Mouse (Mus musculus) urinary bladder, postnatal 25 days (tissue): Measurements from ENCODE around the gene Fezf2.

Experiments used
- DNase-seq: peaks from one replicate; pipeline ENCODE4 v3.0.0; 2022; ENCODE audit warnings: low spot score

Fezf2 gene

DNA sequence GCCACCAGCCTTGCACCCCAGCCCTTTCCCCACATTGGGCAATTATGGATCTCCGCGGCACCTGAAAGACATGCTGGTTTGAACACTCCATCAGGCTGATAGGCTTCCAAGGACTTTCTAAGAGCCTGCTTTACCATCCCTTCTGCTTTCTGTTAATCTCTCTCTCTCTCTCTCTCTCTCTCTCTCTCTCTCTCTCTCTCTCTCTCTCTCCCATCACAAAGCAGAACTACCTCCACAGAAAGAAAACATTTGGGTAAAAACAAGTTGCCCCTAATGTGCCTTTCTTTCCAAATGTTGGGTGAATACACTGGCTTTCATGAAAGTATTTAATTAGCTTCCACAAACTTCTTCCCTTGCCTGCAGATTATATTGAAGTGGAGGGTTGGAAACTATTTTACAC lies at the start of gene Fezf2:
TSS of gene Fezf2 (minus strand) at position 101 of the 400 bp plus-strand sequence.
- no peak for DNase-seq

DNA sequence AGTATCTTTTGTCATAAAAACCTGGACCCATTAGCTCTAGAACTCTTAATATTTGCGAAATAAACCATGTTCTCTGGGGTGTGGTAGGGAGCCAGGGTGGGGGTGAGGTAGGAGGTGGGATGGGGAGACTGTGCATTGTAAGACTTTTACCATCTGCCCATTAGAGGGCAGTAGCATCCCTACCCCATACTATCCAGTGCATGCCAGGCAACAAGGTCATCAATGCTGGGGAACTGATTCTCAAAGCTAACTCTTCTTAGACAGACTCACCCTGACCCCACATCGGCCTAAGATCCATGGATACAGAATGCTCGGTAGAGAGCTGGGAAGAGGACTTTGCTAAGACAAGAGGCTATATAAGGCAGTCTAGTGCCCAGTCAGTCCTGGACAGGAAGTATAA lies 49.6 kb upstream of the Fezf2 start:
- DNase-seq = no peak

- DNase-seq = no peak
Observed at GRCm38 (mm10) chr14:12394318-12394717, 46.3 kb upstream of the Fezf2 start.

GRCm38 (mm10) chr14:12393271-12393861 lies 45.4 kb upstream of the Fezf2 start:
- DNase-seq = no peak

DNA sequence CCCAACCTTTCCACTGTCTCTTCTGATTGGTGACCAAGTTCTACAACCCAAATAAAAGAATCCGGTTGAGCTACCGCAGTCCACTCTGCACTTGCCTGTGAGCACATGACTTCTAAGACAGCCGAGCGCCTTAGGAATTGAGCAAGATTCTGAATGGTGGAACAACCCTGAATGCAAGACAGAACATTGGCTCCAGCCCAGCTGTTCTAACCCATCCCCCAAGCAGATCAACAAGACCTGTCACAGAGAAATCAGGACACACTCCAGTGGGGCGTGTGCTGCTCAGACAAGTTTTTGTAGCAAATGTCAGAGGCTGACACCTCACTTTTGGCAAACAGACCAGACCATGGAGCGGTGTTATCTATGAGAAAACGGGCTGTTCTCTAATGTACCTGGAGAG lies 43.2 kb upstream of the Fezf2 start:
- DNase-seq = no peak

DNA sequence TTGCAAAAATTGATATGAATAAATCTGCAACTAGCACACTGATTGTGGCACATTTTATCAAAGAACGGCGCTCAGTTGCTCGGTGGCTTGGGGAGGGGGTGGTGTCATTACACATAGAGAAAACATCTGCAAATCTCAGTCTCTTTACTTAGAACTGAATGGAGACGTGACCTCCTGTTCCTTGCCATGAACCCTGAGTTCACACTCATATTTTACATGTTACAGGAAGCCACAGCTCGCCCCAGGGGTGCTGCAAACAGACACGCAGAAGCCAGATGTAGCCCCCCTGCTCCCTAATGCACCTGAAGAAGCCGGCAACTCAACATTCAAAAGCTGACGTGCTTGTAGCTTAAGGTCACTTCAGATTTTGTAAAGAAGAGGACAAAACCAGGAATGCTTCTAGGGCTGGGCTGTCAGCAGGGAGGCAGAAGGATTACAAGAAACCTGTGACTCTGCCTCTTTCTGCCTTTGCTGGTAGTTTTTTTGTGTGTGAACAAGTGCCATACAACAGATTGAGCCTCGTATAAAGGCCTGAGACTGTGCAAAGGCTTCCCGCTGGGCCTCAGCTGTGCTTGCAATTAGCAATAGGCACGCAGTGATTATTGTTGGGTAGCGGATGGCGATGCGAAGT lies 40.9 kb upstream of the Fezf2 start:
- no peak for DNase-seq

DNA sequence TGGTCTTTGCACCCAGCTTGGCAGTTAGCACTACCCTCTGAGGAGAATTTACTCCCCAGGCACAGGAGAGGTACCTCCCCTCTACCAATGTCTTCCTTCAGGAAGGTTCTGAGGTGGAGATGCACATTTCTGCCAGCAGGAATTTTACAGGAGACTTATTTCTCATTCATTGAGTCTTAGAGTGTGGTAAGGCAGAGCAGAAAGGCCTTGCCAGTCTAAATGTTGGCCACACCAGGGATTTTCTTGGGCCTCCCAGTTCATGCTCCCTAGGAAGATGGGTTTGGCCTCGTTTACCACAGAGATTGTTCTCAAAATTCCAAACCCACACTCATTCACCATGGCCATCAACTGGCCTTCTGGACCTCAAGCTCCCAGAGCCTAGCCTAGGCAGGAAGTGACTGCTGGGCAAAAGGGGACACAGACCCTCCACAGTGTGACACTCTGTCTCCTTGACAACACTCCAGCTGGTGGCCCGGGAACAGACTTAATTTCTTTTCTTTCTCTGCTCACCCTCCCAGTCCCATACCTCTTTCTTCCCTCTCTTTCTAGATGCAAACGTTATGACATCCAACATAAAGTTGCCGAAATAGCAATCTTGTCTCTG lies 40.3 kb upstream of the Fezf2 start:
- no peak for DNase-seq

GRCm38 (mm10) chr14:12387176-12387575 lies 39.2 kb upstream of the Fezf2 start:
- no peak for DNase-seq

GRCm38 (mm10) chr14:12377883-12378282 lies 29.9 kb upstream of the Fezf2 start:
- DNase-seq = no peak

GRCm38 (mm10) chr14:12377289-12377688 lies 29.3 kb upstream of the Fezf2 start:
- no peak for DNase-seq

- no peak for DNase-seq
Observed at GRCm38 (mm10) chr14:12375451-12375850, 27.5 kb upstream of the Fezf2 start.

DNA sequence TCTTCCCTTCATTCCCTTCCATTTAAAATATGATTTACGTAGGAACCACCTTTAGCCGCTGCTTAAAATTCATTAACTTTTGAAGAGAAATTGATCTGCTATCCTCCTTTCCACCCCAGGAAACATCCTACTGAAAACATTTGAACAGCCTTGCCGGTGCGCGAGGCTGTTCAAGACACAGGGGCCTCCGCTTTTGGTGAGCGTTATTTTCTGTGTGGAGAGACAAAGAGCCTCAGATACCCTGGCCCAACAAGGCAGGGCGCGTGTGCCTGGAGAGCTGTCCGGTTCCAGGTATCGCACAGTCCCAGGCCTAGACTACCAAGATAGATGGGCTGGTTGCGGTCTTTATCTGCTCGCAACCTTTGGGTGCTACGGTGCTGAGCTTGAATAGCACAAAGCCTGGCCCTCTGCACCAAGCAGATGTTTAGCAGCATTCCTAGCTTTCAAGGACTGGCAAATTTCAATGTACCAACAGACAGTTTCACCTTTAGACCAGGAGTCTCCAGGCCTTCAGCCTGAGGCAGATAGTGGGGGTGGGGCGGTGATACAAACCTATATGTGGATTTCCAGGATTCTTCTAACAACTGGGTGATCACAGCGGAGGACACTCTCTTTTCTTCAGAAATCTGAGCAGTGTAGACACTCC lies 2.4 kb upstream of the Fezf2 start:
- DNase-seq = no peak

GRCm38 (mm10) chr14:12349334-12350090 lies 1.5 kb upstream of the Fezf2 start:
- DNase-seq = no peak

GRCm38 (mm10) chr14:12346865-12347600 lies 956 bp downstream of the Fezf2 start:
- no peak for DNase-seq

DNA sequence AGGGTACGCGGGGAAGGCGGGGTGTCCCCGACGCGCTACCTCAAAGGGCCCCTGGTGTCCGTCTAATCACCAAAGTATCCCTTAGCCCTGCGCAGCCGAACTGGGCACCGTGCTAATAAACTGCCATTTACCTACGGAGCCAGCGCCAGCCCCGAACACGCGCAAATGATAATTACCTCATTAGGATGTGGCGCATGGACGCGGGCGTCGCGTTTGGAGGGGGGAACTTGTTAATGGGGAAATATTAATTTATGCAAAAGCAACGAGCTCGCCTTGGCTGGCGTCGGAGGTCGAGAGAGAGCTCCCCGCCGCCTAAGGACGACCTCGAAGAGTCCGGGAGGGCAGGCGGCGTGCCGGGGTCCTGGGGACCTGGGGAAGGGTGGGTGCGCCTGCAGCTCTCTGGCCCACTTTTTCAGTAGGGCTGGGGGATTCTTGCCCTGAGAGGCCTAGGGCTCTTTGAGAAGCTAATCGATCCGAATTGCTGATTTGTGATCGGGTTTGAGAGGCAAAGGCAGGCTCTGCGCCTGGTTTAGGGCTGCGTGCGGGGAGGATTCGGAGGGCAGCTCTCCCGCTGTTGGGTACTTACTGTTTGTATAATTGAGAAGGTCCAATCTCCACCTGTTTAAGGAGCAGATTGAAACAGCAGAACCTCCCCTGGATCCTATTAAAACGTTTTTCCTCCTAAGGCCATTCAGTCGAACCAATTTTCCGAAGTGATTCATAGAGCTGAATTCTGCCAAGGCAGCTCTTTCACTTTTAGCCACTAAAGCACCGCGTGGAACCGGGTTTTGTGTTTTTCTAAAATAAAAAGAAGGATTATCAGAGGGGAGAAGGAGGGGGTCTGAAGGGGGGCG lies 1.8 kb downstream of the Fezf2 start:
- no peak for DNase-seq

DNA sequence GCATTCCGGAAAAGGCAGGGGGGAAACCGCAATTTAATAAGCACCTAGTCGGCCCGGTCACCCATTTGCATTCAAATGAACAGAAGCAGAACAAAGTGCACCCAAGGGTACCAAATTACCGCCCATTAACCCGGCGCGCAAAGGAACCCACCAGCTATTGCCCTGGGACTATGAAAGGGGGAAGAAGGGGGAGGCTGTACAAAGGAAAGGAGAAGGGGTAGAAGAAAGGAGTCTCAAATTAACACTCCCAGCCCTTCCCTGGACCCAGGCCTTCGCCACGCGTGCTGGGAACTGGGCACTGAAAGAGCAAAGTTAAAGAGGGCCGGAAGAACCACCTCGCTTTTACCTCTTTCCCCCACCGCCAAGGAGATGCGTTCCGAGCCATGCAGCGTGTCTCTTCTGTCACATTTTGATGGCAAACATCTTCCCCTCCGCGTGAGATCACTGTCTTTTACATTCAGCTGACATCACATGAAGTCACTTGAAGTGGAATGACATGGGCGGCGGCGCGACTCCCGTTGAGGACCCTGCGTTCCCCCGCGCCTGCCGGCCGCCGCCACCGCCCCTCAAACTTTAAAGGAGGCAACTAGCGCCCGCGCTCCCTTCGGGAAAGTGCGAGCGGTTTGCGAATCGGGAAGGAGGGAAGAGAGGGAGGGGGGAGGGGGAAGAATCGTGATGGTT lies 2.6 kb downstream of the Fezf2 start:
- DNase-seq = no peak

DNA sequence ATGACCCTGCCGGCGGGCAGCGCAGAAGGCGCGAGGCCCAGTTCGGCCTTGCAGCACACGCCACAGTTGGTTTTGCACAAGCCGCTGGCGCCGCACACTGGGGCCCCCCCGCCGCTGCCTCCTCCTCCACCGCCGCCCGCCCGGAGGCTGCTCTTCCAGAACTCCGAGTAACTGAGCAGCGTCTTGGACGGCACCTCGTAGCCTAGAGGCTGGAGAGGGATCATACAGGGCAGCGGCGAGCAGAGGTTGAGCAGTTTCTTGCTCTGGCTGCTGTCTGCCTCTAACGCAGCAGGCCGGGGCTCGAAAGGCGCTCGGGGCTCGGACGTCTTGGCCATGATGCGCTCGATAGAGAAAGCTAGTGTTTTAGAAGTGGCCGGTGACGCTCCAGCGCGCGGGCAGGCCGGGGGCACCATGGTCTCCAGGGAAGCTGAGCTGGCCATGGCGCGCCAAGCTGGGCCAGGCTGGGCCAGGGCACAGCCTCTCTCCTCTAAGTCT lies 3.2 kb downstream of the Fezf2 start:
- no peak for DNase-seq

GRCm38 (mm10) chr14:12344061-12344745 lies 3.8 kb downstream of the Fezf2 start:
- DNase-seq = no peak

DNA sequence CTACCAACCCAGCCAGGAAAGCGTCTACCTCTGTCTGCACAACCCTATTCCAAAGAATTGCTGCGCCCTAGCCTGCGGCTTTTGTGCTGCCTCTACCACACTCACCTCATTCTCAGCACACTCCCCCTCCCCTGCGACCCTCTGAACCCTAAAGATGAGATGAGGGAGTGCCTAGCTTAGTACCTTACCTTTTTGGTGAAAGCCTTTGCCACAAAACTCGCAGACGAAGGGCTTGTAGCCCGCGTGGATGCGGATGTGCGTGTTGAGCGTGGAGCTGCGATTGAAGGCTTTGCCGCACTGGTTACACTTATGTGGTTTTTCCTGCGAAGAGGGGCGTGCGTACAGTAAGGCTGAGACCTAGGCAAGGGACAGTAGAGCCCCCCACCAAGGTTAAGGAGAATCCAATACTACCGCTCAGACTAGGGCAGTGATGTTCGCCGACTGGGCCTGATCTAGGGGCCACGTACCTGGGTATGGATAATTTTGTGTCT lies 4.5 kb downstream of the Fezf2 start:
- no peak for DNase-seq
